ENCODE assay signal across 25 mouse cellular contexts in the genomic region with DNA sequence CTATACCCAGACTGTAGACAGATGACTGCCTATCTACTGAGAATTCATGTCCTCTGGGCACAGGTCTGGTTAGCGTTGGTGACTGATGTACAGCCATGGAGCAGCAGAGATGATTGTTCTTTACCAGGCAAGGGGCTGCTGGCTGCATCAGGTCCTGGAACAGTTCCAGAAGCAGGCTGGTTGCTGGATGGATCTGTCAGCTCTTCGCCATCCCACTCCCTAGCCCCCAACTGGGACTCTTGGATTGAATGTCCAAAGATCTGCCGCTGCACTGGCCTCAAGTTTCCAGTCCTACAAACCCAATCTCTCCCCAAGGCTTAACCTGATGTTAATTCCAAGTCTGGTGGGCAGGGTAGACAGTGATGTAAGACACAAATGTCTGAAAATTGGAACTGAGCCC.
"Had no signal": no experiment of that assay in that cellular context is flagged by ENCODE, and none has a peak within 500 bp of the region (broad histone marks: within the 10 kb centered on the region; RNA-seq: fewer than 3 reads in every experiment).

No protein-coding gene starts in this region.

- ATAC-seq: hindbrain, embryonic 16.5 days; intestine, embryonic 16.5 days; liver, embryonic 12.5 days had no signal

- H3K9ac ChIP-seq: heart, embryonic 13.5 days; heart, embryonic 15.5 days; hindbrain, embryonic 14.5 days; kidney, embryonic 15.5 days; limb, embryonic 13.5 days; limb, embryonic 15.5 days; liver, embryonic 12.5 days; liver, embryonic 14.5 days had no signal

- H3K4me2 ChIP-seq: heart, embryonic 11.5 days; heart, embryonic 13.5 days; heart, embryonic 15.5 days; hindbrain, embryonic 14.5 days; kidney, embryonic 15.5 days; limb, embryonic 13.5 days; limb, embryonic 15.5 days; liver, embryonic 12.5 days had no signal

- H3K27me3 ChIP-seq: heart, embryonic 13.5 days; limb, embryonic 15.5 days had no signal

- H3K4me1 ChIP-seq: heart, embryonic 13.5 days; heart, embryonic 15.5 days; kidney, embryonic 15.5 days; liver, embryonic 12.5 days had no signal

- H3K9me3 ChIP-seq: heart, embryonic 13.5 days; heart, embryonic 15.5 days; kidney, embryonic 15.5 days; limb, embryonic 13.5 days; limb, embryonic 15.5 days; liver, embryonic 12.5 days had no signal

- DNase-seq: gastrocnemius, postnatal 14 days; gastrocnemius, postnatal 36 days; heart, adult 11 months; heart, adult 2 months; heart, postnatal 14 days; heart, postnatal 36 days; kidney, adult 11 months; kidney, adult 2 months; kidney, adult 9 months; kidney, postnatal 14 days; kidney, postnatal 36 days; layer of hippocampus, adult 9-11 months; layer of hippocampus, postnatal 36 days had no signal

- H3K27ac ChIP-seq: heart, adult 2 months; heart, embryonic 13.5 days; heart, embryonic 15.5 days; hindbrain, embryonic 14.5 days; kidney, embryonic 15.5 days; kidney, postnatal 0 days; limb, embryonic 13.5 days; limb, embryonic 15.5 days; liver, embryonic 12.5 days; liver, embryonic 14.5 days had no signal

- H3K36me3 ChIP-seq: heart, embryonic 13.5 days; heart, embryonic 15.5 days; kidney, embryonic 15.5 days; limb, embryonic 13.5 days; limb, embryonic 15.5 days; liver, embryonic 12.5 days had no signal

- H3K4me3 ChIP-seq: heart, adult 2 months; heart, embryonic 13.5 days; heart, embryonic 15.5 days; kidney, embryonic 15.5 days; limb, embryonic 13.5 days; limb, embryonic 15.5 days; liver, embryonic 12.5 days had no signal
